Mouse (Mus musculus) heart, embryonic 12.5 days (tissue): ENCODE results near the gene Mtch2. TPM values are rescaled to one million over a fixed set of nuclear protein-coding genes. Genes with fewer than 3 reads are reported as not detected.

ENCODE experiments used
- ATAC-seq: fragments of 200-750 bp; cut with Nextera tagmentation; 2 replicates; pipeline ENCODE4 v1.8.0; 2017; ENCODE audit warnings: moderate TSS enrichment, moderate library complexity; ENCODE audit not compliant: insufficient number of reproducible peaks, low FRiP score
- H3K27ac ChIP-seq: fragments of 300-500 bp; sonication (generic); 2 replicates; pipeline ENCODE4 v1.5.1; 2016; ENCODE audit warnings: mild to moderate bottlenecking, moderate library complexity; ENCODE audit not compliant: poor library complexity, severe bottlenecking
- H3K27me3 ChIP-seq: fragments of 300-500 bp; sonication (generic); replicated peaks from 2 replicates; pipeline ENCODE4 v1.6.1; 2016; ENCODE audit warnings: mild to moderate bottlenecking, moderate library complexity
- H3K36me3 ChIP-seq: fragments of 300-500 bp; sonication (generic); 2 replicates; pipeline ENCODE4 v1.6.1; 2016; ENCODE audit warnings: mild to moderate bottlenecking, moderate library complexity
- H3K4me1 ChIP-seq: fragments of 300-500 bp; sonication (generic); replicated peaks from 2 replicates; pipeline ENCODE4 v1.6.1; 2016; ENCODE audit warnings: mild to moderate bottlenecking
- H3K4me2 ChIP-seq: fragments of 300-500 bp; sonication (generic); 2 replicates; pipeline ENCODE4 v1.6.1; 2016; ENCODE audit warnings: mild to moderate bottlenecking, moderate library complexity
- H3K4me3 ChIP-seq: fragments of 300-500 bp; sonication (generic); 2 replicates; pipeline ENCODE4 v1.5.1; 2016; ENCODE audit warnings: mild to moderate bottlenecking
- H3K9ac ChIP-seq: fragments of 300-500 bp; sonication (generic); 2 replicates; pipeline ENCODE4 v1.6.1; 2016; ENCODE audit warnings: mild to moderate bottlenecking, moderate library complexity
- H3K9me3 ChIP-seq: fragments of 300-500 bp; sonication (generic); replicated peaks from 2 replicates; pipeline ENCODE4 v1.6.1; 2016; ENCODE audit warnings: mild to moderate bottlenecking, moderate library complexity
- WGBS: fragments of 180-500 bp; shearing (Covaris S2); methylation state at CpG from one replicate; pipeline ENCODE4 v1.1.7; 2016; 5-methylcytosine and 5-hydroxymethylcytosine counted together
- polyA plus RNA-seq: library from polyadenylated mRNA; unstranded; fragments of >200 nt; fragmentation: Nextera tagmentation; extraction: Ambion mirVana; gene quantifications from 2 replicates; pipeline ENCODE4 v1.2.1, GENCODE M21; 2016

Mtch2 gene
- polyA plus RNA-seq, 1 experiment from 2014 or later: 211 TPM

DNA sequence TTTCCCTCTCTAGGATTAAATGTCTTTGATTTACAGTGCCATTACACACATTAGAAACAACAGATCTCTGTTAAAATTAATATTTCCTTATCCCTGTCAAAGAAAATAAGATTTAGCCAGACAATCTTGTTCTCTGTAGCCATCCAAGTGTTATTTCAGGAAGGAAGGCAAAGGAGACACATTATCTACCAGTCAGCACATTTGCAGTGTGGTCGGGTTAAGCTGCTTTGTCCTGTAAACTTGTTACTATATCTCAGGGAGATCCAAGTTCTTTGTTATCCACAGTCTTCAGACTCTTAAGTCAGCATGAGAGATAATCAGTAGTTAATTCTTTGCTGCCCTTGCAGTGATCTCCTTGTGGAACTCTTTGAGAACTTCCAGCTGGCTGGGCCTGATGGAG is 63.9 kb downstream of the Mtch2 start:
- Histone ChIP-seq H3K27me3 (no peaks in the 10 kb centered on the region), H3K9ac (no peak overlapping the region), H3K4me1 (peaks cover 23% of the 10 kb centered on the region), H3K27ac (no peak overlapping the region), H3K4me2 (no peak overlapping the region), H3K9me3 (no peaks in the 10 kb centered on the region), H3K4me3 (no peak overlapping the region), H3K36me3 (peaks cover 82% of the 10 kb centered on the region)
- no peak for ATAC-seq
- 58% methylated on average over 1 of the region's 1 CpGs for WGBS

DNA sequence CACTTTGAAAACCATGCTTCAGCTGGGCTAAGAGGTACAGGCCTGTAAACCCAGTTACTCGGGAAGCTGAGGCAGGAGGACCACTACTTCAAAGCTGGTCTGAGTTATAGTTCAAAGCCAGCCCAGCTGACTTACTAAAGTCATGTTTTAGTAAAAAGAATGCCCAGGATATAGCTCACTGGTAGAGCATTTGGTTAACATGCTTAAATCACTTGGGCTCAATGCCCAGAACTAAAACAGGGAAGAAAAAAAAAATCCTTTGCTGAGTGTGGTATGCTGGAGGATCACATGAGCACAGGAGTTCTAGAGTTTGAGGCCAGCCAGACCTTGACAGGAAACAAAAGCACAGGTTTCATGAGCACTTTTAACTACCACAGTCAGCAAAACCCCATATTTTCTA is 64.7 kb downstream of the Mtch2 start:
- H3K9ac ChIP-seq: no peak overlapping the region
- no peak overlapping the region for H3K4me2 ChIP-seq
- H3K27me3 ChIP-seq: no peaks in the 10 kb centered on the region
- H3K27ac ChIP-seq: no peak overlapping the region
- 74% methylated on average over 1 of the region's 1 CpGs for WGBS
- H3K4me3 ChIP-seq: no peak overlapping the region
- H3K36me3 ChIP-seq: peaks cover 78% of the 10 kb centered on the region
- H3K9me3 ChIP-seq: no peaks in the 10 kb centered on the region
- peaks cover 27% of the 10 kb centered on the region for H3K4me1 ChIP-seq
- no peak for ATAC-seq

DNA sequence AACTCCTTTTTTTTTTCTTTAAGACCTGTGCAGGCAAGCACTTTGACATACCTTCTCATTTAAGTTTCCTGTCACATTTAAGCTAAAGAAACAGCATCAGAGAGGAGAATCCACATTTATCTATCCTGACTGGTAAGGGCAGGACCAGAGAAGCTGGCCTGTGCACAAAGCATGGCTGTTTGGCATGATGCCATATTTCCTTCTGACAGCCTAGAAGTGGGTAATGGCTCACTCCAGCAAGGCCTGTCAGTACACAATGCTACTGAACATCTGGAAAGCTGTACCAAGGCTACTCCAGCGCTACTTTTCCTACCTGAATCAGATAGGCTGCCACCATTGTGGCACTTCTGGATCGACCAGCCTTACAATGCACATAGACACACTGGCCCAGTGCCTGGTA is 66.7 kb downstream of the Mtch2 start:
- Histone ChIP-seq H3K36me3 (peaks cover 63% of the 10 kb centered on the region), H3K27ac (peak overlapping the region; percentile 30; the same call in 1 of the 2 replicates)

DNA sequence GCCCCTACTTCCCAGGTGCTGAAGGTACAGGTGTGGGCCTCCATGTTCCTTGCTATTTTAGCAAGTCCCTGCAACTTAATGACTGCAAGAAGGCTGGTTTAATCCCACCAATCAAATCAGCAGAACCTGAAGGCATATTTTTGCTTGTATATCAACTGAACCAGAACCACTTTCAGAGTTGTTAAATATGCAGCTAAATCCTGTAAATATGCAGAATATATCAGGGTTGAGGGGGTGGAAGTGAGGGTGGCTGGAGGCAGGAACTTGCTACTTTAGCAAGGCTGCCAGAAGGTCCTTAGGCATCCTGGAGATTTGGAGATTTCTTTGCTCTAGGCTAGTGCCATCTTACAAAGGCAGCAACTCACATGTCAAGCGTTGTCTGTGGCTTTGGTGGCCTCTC is 68.6 kb downstream of the Mtch2 start:
- no peak overlapping the region for H3K4me3 ChIP-seq
- H3K9me3 ChIP-seq: no peaks in the 10 kb centered on the region
- 97% methylated on average over 1 of the region's 1 CpGs for WGBS
- H3K36me3 ChIP-seq: peaks cover 46% of the 10 kb centered on the region
- H3K27ac ChIP-seq: no peak overlapping the region
- ATAC-seq: no peak
- H3K27me3 ChIP-seq: no peaks in the 10 kb centered on the region
- H3K4me1 ChIP-seq: peaks cover 28% of the 10 kb centered on the region
- H3K9ac ChIP-seq: no peak overlapping the region; the same call in 1 of the 2 replicates
- 0 out of 2 replicates have a peak overlapping the region, but pooled peaks have one; percentile 72 for H3K4me2 ChIP-seq

More for the DNA sequence above, 66.7 kb downstream of the Mtch2 start:
- Histone ChIP-seq H3K4me2 (no peak overlapping the region), H3K9ac (no peak overlapping the region), H3K9me3 (no peaks in the 10 kb centered on the region), H3K27me3 (no peaks in the 10 kb centered on the region), H3K4me3 (no peak overlapping the region), H3K4me1 (peaks cover 30% of the 10 kb centered on the region)
- 54% methylated on average over 2 of the region's 2 CpGs for whole genome bisulfite sequencing
- no peak for ATAC-seq

Other genes starting within 250 kb of the Mtch2 start
- 34.7 and 34.8 TPM in 2 replicates for gene Nup160, start 169.9 kb upstream of the Mtch2 start, polyA plus RNA-seq
- 73.7 and 80.2 TPM in 2 replicates for gene Fnbp4, start 101.8 kb upstream of the Mtch2 start, polyA plus RNA-seq
- gene Agbl2, start 64.4 kb upstream of the Mtch2 start, polyA plus RNA-seq: 1.1 and 1.4 TPM in 2 replicates
- 16.5 and 18.9 TPM in 2 replicates for gene C1qtnf4, start 38.7 kb downstream of the Mtch2 start, polyA plus RNA-seq
- gene Kbtbd4, start 57.6 kb downstream of the Mtch2 start, polyA plus RNA-seq: 27.0 and 27.3 TPM in 2 replicates
- gene Ndufs3, start 57.7 kb downstream of the Mtch2 start, polyA plus RNA-seq: 332 and 336 TPM in 2 replicates
- 136 and 141 TPM in 2 replicates for gene Celf1, start 93.2 kb downstream of the Mtch2 start, polyA plus RNA-seq
- 17.2 and 17.8 TPM in 2 replicates for gene Rapsn, start 188.5 kb downstream of the Mtch2 start, polyA plus RNA-seq
- 245 and 252 TPM in 2 replicates for gene Psmc3, start 206.9 kb downstream of the Mtch2 start, polyA plus RNA-seq
- gene Slc39a13, start 223.3 kb downstream of the Mtch2 start, polyA plus RNA-seq: 42.5 and 44.3 TPM in 2 replicates
- gene Spi1, start 235.2 kb downstream of the Mtch2 start, polyA plus RNA-seq: 3.0 and 3.1 TPM in 2 replicates